Mouse (Mus musculus): Measurements from ENCODE around the gene Camk1g.
A peak's percentile ranks its signal among the peaks of the same experiment; 100 is the strongest.

Gene Camk1g

GRCm38 (mm10) chr1:193373906-193374413, 3.9 kb upstream of the Camk1g start:
- DNase-seq (ENCODE audit: low spot score in 2 of 2) = no peak

- no peak for DNase-seq (ENCODE audit: low spot score in 2 of 2)
Measured at GRCm38 (mm10) chr1:193369091-193369490, 1.0 kb downstream of the Camk1g start.

GRCm38 (mm10) chr1:193368055-193368454, 2.0 kb downstream of the Camk1g start:
- DNase-seq (ENCODE audit: low spot score in 2 of 2) = peak; percentile 52 to 57

GRCm38 (mm10) chr1:193363801-193364231, 6.3 kb downstream of the Camk1g start:
- DNase-seq (ENCODE audit: low spot score in 2 of 2) = peak in 1 of 2 experiments; percentile 51

GRCm38 (mm10) chr1:193362078-193362477, 8.0 kb downstream of the Camk1g start:
- no peak for DNase-seq (ENCODE audit: low spot score in 2 of 2)

GRCm38 (mm10) chr1:193361181-193361580, 8.9 kb downstream of the Camk1g start:
- DNase-seq (ENCODE audit: low spot score in 2 of 2) = no peak

- no peak for DNase-seq (ENCODE audit: low spot score in 2 of 2)
Measured at GRCm38 (mm10) chr1:193359199-193359598, 10.9 kb downstream of the Camk1g start.

- no peak for DNase-seq (ENCODE audit: low spot score in 2 of 2)
Measured at GRCm38 (mm10) chr1:193351583-193351982, 18.5 kb downstream of the Camk1g start.

- no peak for DNase-seq (ENCODE audit: low spot score in 2 of 2)
Measured at GRCm38 (mm10) chr1:193350546-193350801, 19.6 kb downstream of the Camk1g start.

GRCm38 (mm10) chr1:193349702-193350545, 20.2 kb downstream of the Camk1g start:
- DNase-seq (ENCODE audit: low spot score in 2 of 2) = no peak

- no peak for DNase-seq (ENCODE audit: low spot score in 2 of 2)
Measured at GRCm38 (mm10) chr1:193348261-193348962, 21.7 kb downstream of the Camk1g start.

- no peak for DNase-seq (ENCODE audit: low spot score in 2 of 2)
Measured at GRCm38 (mm10) chr1:193346908-193347307, 23.2 kb downstream of the Camk1g start.

- DNase-seq (ENCODE audit: low spot score in 2 of 2) = no peak
Measured at GRCm38 (mm10) chr1:193344976-193345375, 25.1 kb downstream of the Camk1g start.

- DNase-seq (ENCODE audit: low spot score in 2 of 2) = no peak
Measured at GRCm38 (mm10) chr1:193343853-193344252, 26.2 kb downstream of the Camk1g start.

- DNase-seq (ENCODE audit: low spot score in 2 of 2) = no peak
Measured at GRCm38 (mm10) chr1:193342198-193342946, 27.7 kb downstream of the Camk1g start.

GRCm38 (mm10) chr1:193338363-193338995, 31.6 kb downstream of the Camk1g start:
- no peak for DNase-seq (ENCODE audit: low spot score in 2 of 2)

GRCm38 (mm10) chr1:193337787-193338310, 32.2 kb downstream of the Camk1g start:
- DNase-seq (ENCODE audit: low spot score in 2 of 2) = no peak

- DNase-seq (ENCODE audit: low spot score in 2 of 2) = no peak
Measured at GRCm38 (mm10) chr1:193337018-193337321, 33.1 kb downstream of the Camk1g start.

- no peak for DNase-seq (ENCODE audit: low spot score in 2 of 2)
Measured at GRCm38 (mm10) chr1:193336122-193337017, 33.7 kb downstream of the Camk1g start.

GRCm38 (mm10) chr1:193334546-193334945, 35.6 kb downstream of the Camk1g start:
- no peak for DNase-seq (ENCODE audit: low spot score in 2 of 2)

- DNase-seq (ENCODE audit: low spot score in 2 of 2) = no peak
Measured at GRCm38 (mm10) chr1:193333776-193334175, 36.3 kb downstream of the Camk1g start.

Data from frontal cortex, postnatal 25 days (tissue).